Mouse (Mus musculus): ENCODE results near the gene Bloc1s3.

The Bloc1s3 gene

GRCm38 (mm10) chr7:19508150-19508923, at the start of gene Bloc1s3, which contains the start of gene Trappc6a:
Gene Bloc1s3 (minus strand): TSS chr7:19508367.
Gene Trappc6a (plus strand): TSS chr7:19508395.
- DNase-seq = peak; percentile 92 to 93

- no peak for DNase-seq
Measured at GRCm38 (mm10) chr7:19557086-19557485, 48.9 kb upstream of the Bloc1s3 start.

- DNase-seq = no peak
Measured at GRCm38 (mm10) chr7:19554168-19554567, 46.0 kb upstream of the Bloc1s3 start.

- DNase-seq = no peak
Measured at GRCm38 (mm10) chr7:19552443-19552842, 44.3 kb upstream of the Bloc1s3 start.

GRCm38 (mm10) chr7:19551634-19552033, 43.5 kb upstream of the Bloc1s3 start:
- DNase-seq = no peak

GRCm38 (mm10) chr7:19549394-19549793, 41.2 kb upstream of the Bloc1s3 start:
- DNase-seq = no peak

- no peak for DNase-seq
Measured at GRCm38 (mm10) chr7:19547344-19547969, 39.3 kb upstream of the Bloc1s3 start.

- no peak for DNase-seq
Measured at GRCm38 (mm10) chr7:19546007-19546406, 37.8 kb upstream of the Bloc1s3 start.

GRCm38 (mm10) chr7:19543584-19543983, 35.4 kb upstream of the Bloc1s3 start:
- peak; percentile 54 to 70 for DNase-seq

GRCm38 (mm10) chr7:19542155-19542691, 34.1 kb upstream of the Bloc1s3 start:
- DNase-seq = no peak

- no peak for DNase-seq
Measured at GRCm38 (mm10) chr7:19541681-19542154, 33.6 kb upstream of the Bloc1s3 start.

GRCm38 (mm10) chr7:19540771-19541566, 32.8 kb upstream of the Bloc1s3 start:
- DNase-seq = no peak

GRCm38 (mm10) chr7:19534676-19535075, 26.5 kb upstream of the Bloc1s3 start:
- no peak for DNase-seq

- no peak for DNase-seq
Measured at GRCm38 (mm10) chr7:19532240-19532639, 24.1 kb upstream of the Bloc1s3 start.

GRCm38 (mm10) chr7:19531077-19531476, 22.9 kb upstream of the Bloc1s3 start:
- DNase-seq = no peak

- no peak for DNase-seq
Measured at GRCm38 (mm10) chr7:19525105-19525481, 16.9 kb upstream of the Bloc1s3 start.

GRCm38 (mm10) chr7:19524420-19525104, 16.4 kb upstream of the Bloc1s3 start:
- no peak for DNase-seq

GRCm38 (mm10) chr7:19523757-19524419, 15.7 kb upstream of the Bloc1s3 start:
- peak; percentile 62 to 63 for DNase-seq

GRCm38 (mm10) chr7:19523017-19523756, 15.0 kb upstream of the Bloc1s3 start:
- DNase-seq = no peak

GRCm38 (mm10) chr7:19520032-19520431, 11.9 kb upstream of the Bloc1s3 start:
- no peak for DNase-seq

Data from thymus, postnatal 36 days (tissue).